Mouse (Mus musculus): ENCODE data around the gene Tekt5.

Gene Tekt5

DNA sequence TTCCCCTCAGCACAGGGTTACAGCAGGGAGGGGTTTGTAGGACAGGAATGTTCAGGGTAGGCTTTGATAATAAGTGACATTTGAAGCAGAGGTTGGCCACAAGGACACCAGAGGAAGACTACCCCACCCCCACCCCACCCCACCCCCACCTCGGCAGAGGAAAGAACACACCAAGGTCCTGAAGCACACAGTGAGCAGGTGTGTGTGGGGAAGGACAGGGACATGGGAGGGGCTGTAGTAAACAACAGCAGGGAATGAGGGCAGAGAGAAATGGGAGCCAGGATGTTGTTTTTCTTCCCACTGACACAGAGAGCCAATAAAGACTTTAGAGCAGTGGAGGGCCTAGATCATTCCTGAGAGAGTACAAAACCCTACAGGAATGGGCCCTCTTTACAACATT is 18.0 kb downstream of the Tekt5 start:
- no peak for DNase-seq

DNA sequence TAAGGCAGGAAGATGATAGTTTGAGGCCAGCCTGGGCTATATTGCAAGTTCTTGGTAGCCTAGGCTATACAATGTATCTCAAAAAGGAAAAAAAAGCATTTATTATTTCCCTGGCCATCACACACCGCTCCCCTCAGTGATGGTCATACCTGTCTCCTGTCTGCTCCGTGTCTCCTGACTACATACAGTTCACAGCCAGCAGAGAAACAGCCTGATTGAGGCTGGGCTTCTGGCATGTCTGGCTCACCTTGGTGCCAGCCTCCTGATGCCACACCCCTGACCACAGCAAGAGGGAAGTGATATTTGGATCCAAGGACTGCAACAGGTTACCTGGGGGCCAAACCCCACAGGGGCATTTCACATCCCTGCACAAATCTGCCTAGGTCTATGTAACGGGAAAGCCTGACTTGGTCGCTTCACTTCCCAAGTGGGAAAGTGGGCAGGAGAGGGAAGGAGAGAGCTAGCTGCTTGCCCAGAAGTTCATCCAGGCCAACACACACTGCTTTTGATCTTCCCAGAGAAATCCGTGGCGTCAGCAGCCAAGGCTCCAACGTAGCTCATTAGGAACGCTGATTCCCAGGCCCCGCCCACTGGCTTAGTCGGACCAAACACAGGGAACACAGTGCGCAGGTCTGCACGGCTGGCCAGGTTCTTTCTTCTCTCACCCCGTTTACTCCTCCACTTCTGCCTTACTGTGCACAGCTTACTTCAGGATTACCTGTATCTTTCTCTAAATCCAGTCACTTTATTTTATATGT is 20.9 kb downstream of the Tekt5 start:
- DNase-seq = no peak

- DNase-seq = no peak
Measured at GRCm38 (mm10) chr16:10372372-10372771, 22.9 kb downstream of the Tekt5 start.

DNA sequence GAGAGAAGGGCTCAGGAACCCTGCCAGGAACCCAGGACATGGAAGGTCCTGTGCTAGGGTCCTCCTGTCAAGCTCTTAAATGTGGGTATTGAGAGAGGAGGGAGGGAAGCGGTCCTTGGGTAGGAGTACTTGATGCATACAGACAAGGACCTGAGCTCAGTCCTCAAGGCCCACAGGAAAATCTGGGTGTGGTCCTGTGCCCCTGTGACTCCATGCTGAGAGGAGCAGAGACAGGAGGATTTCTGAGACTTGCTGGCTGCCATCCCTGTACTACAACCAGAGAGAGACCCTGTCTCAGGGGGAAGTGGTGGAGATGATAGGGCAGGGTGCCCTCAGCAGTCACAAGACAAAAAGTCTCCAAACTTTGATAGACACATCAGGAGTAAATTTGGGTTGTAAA is 25.3 kb downstream of the Tekt5 start:
- DNase-seq = no peak

GRCm38 (mm10) chr16:10369468-10369934 is 25.8 kb downstream of the Tekt5 start:
- DNase-seq = no peak

DNA sequence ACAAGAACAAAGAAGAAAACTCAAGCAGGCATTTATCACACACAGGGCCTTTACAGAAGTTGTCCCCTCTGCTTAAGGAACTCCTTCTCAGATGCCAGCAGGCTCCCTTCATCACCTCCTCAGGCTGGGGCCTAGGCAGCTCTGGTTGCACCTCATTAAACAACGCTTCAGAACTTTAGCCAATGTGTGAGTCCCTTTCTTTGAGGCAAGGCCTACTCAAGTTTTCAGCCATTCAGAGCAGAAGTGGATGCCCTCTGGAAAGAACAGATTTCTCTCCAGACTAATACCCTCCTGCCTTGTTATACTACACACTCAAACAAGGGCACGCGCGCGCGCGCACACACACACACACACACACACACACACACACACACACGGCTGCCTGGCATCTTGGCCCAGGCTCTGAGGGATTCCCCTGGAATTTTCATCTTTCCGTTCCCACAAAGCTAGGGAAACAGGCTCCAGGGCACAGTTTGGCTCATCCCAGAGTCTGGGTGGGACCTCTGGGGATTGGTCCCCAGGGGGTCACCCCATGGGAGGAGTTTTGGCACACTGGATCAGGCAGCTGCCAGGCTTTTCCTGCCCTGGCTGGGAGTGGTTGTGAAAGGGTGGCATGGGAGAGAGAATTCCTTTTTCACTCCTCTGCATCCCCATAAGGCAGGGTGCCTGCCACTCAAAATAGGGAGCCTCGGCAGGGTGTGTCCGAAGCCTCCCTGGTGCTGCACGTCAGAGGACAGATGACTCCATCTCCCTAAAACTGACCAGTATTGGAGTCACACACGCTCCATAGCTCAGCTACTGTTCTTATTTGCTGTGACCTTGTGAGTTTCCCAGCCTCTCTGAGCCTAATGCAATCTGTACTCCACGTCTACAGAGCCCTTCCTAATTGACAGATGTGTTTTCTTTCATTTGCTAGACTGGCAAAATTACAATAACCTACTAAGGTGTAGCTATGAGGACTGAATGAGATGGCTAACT is 28.8 kb downstream of the Tekt5 start:
- DNase-seq = no peak

DNA sequence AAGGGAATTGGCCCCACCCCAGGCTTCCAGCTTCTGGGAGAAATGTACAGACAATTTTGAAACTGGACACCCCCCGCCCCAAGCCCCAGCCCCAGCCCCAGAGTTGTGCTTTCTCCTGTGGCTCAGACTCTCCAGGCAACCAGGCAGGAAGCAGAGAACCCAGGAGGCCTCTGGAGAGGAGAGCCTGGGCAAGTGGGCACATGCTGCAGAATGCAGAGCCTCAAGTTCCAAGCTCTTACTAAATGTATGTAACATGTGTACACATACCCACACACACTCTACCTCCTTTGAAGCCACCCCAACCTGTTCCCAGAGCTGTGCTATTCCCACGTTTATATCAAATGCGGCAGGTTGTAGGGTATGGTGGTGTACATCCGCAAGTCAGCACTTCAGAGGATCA is 29.5 kb downstream of the Tekt5 start:
- DNase-seq = no peak

GRCm38 (mm10) chr16:10363061-10363460 is 32.2 kb downstream of the Tekt5 start:
- DNase-seq = no peak

DNA sequence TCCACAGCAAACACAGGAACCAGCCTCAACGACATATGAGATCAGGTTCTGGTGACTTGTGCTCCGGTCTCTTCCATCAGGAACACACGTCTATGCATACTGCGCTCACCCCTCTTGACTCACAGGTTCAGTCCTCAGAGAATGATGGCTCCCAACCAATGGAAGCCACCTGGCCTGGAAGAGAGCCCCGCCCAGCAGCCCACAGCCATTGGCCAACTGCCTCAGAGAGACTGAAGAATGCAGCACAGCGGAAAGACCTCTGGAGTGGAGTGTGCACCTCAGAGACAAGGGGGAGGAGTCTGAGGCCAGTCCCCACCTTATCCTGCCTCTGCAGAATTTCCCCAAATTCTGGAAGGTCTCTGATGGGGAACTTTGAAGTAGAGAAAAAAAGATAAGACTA is 36.0 kb downstream of the Tekt5 start:
- no peak for DNase-seq

DNA sequence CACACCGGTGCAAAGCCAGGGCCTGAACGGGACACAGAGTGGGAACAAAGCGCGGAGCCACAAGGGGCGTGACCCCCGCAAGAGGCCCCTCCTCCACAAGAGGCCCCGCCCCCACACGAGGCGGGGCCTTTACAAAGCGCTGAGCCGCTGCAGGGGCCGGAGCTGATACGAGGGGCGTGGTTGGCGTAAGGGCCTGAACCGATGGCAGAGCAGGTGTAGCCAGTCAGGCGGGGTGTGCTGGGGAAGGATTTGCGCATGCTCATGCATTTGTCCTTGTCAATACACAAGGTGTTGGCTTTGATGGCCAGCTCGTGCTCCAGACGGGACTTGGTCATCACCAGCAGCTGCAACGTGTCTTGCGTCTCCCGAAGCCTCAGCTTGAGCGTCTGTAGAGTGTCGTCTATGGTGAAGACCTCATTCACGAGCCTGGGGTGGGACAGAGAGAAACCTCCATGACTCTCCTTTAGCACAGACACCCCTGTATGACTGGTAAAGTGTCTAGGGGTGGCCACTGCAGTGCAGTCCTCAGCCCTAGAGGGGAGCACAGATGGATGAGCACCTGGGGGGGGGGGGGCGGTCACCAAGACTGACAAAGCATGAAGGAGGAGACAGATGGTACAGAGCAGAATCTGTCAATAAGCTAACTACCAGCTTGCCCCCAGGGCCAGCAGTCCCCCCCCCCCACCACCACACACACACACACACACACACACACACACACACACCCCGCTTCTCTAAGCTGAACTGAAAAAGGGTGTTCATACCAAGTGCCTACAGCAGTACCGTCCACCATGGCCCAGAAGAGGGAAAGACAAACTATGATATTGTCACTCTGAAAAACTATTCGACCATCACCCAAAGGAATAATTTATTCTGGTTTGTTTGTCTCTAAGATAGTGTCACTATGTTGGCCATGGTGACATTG is 37.0 kb downstream of the Tekt5 start:
- no peak for DNase-seq

- peak; percentile 17 for DNase-seq
Measured at GRCm38 (mm10) chr16:10355004-10355403, 40.3 kb downstream of the Tekt5 start.

- no peak for DNase-seq
Measured at GRCm38 (mm10) chr16:10351050-10351636, 44.1 kb downstream of the Tekt5 start.

- DNase-seq = no peak
Measured at GRCm38 (mm10) chr16:10349876-10350275, 45.4 kb downstream of the Tekt5 start.

GRCm38 (mm10) chr16:10349436-10349835 is 45.9 kb downstream of the Tekt5 start:
- no peak for DNase-seq

DNA sequence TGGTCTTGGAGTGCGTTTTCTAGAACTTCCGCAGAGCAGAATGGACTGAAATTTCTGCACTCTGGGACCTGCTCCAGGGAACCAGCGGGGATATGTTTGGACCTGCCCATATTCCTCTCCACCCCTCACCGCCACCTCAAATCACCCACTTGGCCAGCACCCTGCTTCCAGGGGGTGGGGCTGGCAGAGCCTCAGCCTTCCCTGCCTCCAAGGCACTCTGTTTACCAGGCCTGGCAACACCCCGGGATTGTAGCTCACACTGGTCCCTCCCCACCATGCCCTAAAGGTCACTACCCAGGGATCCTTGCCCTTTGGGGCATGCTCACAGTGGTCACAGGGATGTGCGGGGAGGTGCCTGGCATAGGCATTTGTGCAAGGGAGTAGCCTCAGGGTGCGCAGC is 47.7 kb downstream of the Tekt5 start:
- DNase-seq = no peak

DNA sequence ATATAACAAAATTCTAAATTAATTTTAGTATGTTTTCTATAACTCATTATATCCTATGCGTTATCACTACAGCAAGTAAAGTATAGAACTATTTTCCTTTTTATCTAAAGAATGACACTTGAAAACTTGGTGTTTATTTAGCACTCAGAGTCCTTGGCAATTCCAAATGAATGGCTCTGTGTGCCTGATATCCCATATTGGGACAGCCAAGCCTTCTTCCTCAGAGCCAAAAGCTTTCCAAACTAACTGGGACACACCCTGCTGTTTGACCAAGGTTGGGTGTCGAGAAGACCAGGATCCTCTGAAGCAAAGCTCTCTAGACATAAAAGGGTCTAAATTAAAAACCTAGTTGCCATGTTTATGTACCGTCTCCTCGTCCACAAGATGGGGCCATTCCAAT is 54.2 kb downstream of the Tekt5 start:
- DNase-seq = no peak

GRCm38 (mm10) chr16:10339930-10340329 is 55.4 kb downstream of the Tekt5 start:
- no peak for DNase-seq

DNA sequence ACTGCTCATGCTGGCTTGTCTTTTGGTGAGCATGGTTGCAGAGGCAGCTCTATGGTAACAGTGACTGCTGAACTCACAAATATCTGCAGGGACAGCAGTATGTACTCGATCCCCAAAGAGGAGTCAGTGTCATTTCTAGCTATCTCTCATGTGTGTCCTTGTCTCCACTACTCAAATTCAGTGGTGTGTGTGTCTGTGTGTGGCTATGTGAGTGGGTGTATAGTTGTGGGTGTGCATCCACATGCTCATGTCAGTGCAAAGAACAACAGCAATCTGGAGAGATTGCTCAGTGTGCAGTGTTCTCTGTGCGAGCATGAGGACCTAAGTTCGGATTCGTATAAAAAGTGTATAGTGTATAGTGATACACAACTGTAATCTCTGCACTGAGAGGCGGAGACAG is 56.7 kb downstream of the Tekt5 start:
- DNase-seq = no peak

DNA sequence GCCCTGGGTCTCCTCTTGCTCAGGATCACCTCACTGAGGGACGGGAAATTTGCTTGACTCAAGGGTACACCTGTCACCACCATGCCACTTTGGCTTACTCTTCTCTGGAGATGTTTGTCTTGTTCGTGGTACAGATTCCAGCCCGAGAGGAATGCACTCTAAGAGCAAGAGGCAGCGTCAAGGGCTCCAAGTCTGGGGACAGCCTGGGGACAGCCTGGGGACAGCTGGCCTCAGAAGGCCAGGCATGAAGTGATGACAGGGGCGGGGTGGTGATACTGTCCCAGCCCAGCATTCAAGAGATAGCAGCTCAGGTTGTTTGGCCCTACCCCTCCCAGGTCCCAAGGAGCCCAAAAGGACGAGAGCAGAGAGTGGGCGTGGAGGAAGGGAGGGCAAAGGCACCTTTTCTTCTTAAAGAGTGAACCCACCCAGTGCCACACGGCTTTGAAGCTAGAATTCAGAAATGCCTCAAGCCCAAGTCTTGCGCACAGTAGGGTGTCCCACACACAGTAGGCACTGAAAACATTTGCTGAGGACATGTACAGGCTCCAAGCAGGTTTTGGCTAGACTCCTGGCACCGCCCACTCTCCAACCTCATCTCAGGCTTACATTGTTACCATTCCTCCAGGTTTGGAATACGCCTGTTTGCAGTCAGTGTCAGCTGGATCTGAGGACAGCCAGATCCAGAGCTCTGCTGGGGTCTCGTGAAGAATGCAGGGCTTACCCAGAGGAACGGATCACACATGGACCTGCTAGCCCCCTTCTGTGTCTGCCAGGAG is 57.7 kb downstream of the Tekt5 start:
- no peak for DNase-seq

- DNase-seq = no peak
Measured at GRCm38 (mm10) chr16:10336454-10337421, 58.6 kb downstream of the Tekt5 start.

All from cerebellum, adult 11 months (tissue).